Mouse (Mus musculus) hindbrain, embryonic 15.5 days (tissue): ENCODE measurements around the gene Vmn1r114. TPM values are rescaled to one million over a fixed set of nuclear protein-coding genes. Genes with fewer than 3 reads are reported as not detected.
"Not testable (repeated sequence)": the region's sequence is repeated elsewhere in the genome, so short reads cannot be mapped to it uniquely, and the experiment has no call there.

ENCODE experiments used
- ATAC-seq: fragments of 200-750 bp; cut with Nextera tagmentation; 2 replicates; pipeline ENCODE4 v1.8.0; 2017; ENCODE audit warnings: low read depth, moderate number of reproducible peaks, moderate TSS enrichment; ENCODE audit not compliant: low FRiP score
- H3K27ac ChIP-seq: fragments of 300-500 bp; sonication (generic); replicated peaks from 2 replicates; pipeline ENCODE4 v1.5.1; 2015; ENCODE audit warnings: mild to moderate bottlenecking, inconsistent platforms
- H3K27me3 ChIP-seq: fragments of 300-500 bp; sonication (generic); 2 replicates; pipeline ENCODE4 v1.6.1; 2015; ENCODE audit warnings: control low read depth, inconsistent platforms
- H3K36me3 ChIP-seq: fragments of 300-500 bp; sonication (generic); 2 replicates; pipeline ENCODE4 v1.6.1; 2015; ENCODE audit warnings: control low read depth, inconsistent platforms
- H3K4me1 ChIP-seq: fragments of 300-500 bp; sonication (generic); replicated peaks from 2 replicates; pipeline ENCODE4 v1.6.1; 2015; ENCODE audit warnings: control low read depth, inconsistent platforms
- H3K4me2 ChIP-seq: fragments of 300-500 bp; sonication (generic); 2 replicates; pipeline ENCODE4 v1.6.1; 2015; ENCODE audit warnings: moderate library complexity, mild to moderate bottlenecking, inconsistent platforms
- H3K4me3 ChIP-seq: fragments of 300-500 bp; sonication (generic); 2 replicates; pipeline ENCODE4 v1.5.1; 2015; ENCODE audit warnings: mild to moderate bottlenecking, inconsistent platforms
- H3K9ac ChIP-seq: fragments of 300-500 bp; sonication (generic); 2 replicates; pipeline ENCODE4 v1.6.1; 2015; ENCODE audit warnings: inconsistent platforms
- H3K9me3 ChIP-seq: fragments of 300-500 bp; sonication (generic); 2 replicates; pipeline ENCODE4 v1.6.1; 2016; ENCODE audit warnings: control low read depth, inconsistent platforms
- WGBS: fragments of 180-500 bp; shearing (Covaris S2); methylation state at CpG from one replicate; pipeline ENCODE4 v1.1.7; 2015; 5-methylcytosine and 5-hydroxymethylcytosine counted together
- polyA plus RNA-seq: library from polyadenylated mRNA; unstranded; fragments of >200 nt; fragmentation: Nextera tagmentation; extraction: Ambion mirVana; gene quantifications from 2 replicates; pipeline ENCODE4 v1.2.1, GENCODE M21; 2015

Gene Vmn1r114
- polyA plus RNA-seq: not detected in 2 replicates

DNA sequence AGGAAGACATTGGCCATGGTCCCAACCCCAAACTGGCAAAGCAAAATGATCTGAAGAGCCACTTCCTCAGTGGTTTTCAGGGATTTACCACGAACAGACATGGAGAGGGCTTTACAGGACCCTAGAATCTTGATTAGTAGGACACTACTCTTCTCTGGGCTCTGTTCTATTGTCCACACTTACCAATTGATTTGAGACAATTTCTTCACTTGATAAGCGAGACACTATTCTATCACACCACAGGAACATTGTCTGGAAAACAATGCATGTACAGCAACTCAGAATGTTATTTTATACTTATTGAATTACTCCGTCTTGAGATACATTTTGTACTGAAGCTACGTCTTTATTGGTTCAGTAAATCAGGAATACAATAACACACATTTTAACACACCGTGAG is at the start of gene Vmn1r114:
Gene Vmn1r114 (minus strand): TSS at position 101 of the 400 bp plus-strand sequence.
- not testable (repeated sequence) for H3K4me1 ChIP-seq, H3K27ac ChIP-seq, ATAC-seq, H3K27me3 ChIP-seq, H3K36me3 ChIP-seq, H3K9ac ChIP-seq, H3K9me3 ChIP-seq, H3K4me3 ChIP-seq, H3K4me2 ChIP-seq
- no CpG with 5 or more reads among the region's 5 CpGs for WGBS

DNA sequence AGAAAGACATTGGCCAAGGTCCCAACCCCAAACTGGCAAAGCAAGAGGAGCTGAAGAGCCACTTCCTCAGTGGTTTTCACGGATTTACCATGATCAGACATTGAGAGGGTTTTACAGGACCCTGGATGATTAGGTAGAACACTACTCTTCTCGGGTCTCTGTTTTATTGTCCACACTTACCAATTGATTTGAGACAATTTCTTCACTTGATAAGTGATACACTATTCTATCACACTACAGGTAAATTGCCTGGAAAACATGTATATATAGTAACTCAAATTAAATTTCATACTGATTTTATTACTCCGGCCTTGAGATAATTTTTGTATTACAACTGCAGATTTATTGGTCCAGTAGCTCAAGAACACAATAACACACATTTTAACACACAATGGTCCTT is 32.9 kb upstream of the Vmn1r114 start, which contains the start of gene Vmn1r115:
Gene Vmn1r115 (minus strand): TSS at position 101 of the 400 bp plus-strand sequence.
- not testable (repeated sequence) for H3K4me2 ChIP-seq, H3K4me1 ChIP-seq, H3K27me3 ChIP-seq, H3K9ac ChIP-seq, H3K27ac ChIP-seq, H3K36me3 ChIP-seq, ATAC-seq, H3K9me3 ChIP-seq, H3K4me3 ChIP-seq
- 85% methylated on average over 1 of the region's 3 CpGs for whole genome bisulfite sequencing

DNA sequence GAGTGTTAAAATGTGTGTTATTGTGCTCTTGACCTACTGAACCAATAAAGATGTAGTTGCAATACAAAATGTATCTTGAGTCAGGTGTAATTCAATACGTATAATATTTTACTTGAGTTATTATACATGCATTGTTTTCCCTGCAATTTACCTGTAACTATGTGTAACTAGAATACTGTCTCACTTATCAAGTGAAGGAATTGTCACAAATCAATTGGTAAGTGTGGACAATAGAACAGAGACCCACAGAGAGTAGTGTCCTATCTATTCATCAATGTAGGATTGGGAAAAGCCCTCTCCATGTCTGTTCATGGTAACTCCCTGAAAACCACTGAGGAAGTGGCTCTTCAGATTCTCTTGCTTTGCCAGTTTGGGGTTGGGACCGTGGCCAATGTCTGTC is 25.0 kb downstream of the Vmn1r114 start, which contains the start of gene Vmn1r113:
Gene Vmn1r113 (plus strand): TSS at position 301 of the 400 bp plus-strand sequence.
- not testable (repeated sequence) for ATAC-seq, H3K36me3 ChIP-seq, H3K4me3 ChIP-seq, H3K4me1 ChIP-seq, H3K9ac ChIP-seq, H3K27ac ChIP-seq, H3K27me3 ChIP-seq, H3K9me3 ChIP-seq, H3K4me2 ChIP-seq
- 59% methylated on average over 2 of the region's 2 CpGs for WGBS

DNA sequence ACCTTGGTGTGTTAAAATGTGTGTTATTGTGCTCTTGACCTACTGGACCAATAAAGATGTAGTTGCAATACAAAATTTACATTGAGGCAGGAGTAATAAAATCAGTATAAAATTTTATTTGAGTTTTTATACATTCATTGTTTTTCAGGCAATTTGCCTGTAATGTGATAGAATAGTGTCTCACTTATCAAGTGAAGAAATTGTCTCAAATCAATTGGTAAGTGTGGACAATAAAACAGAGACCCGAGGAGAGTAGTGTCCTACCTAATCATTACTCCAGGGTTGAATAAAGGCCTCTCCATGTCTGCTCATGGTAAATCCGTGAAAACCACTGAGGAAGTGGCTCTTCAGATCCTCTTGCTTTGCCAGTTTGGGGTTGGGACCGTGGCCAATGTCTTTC is 41.1 kb downstream of the Vmn1r114 start, which contains the start of gene Vmn1r112:
Gene Vmn1r112 (plus strand): TSS at position 301 of the 400 bp plus-strand sequence.
- not testable (repeated sequence) for H3K36me3 ChIP-seq, H3K4me2 ChIP-seq, H3K9ac ChIP-seq, H3K9me3 ChIP-seq, ATAC-seq, H3K27ac ChIP-seq, H3K4me1 ChIP-seq, H3K4me3 ChIP-seq, H3K27me3 ChIP-seq
- WGBS: no CpG with 5 or more reads among the region's 3 CpGs

Other genes with a start within 250 kb of the Vmn1r114 start
- gene Gm4141, start 235.9 kb downstream of the Vmn1r114 start, polyA plus RNA-seq: not detected in 2 replicates
- gene Gm4513, start 213.2 kb downstream of the Vmn1r114 start, polyA plus RNA-seq: not detected in 2 replicates
- not detected in 2 replicates for gene Vmn1r107, start 143.3 kb downstream of the Vmn1r114 start, polyA plus RNA-seq
- not detected in 2 replicates for gene Vmn1r111, start 109.0 kb downstream of the Vmn1r114 start, polyA plus RNA-seq
- gene Gm10668, start 81.6 kb downstream of the Vmn1r114 start, polyA plus RNA-seq: not detected in 2 replicates
- not detected in 2 replicates for gene Vmn1r112, start 41.0 kb downstream of the Vmn1r114 start, polyA plus RNA-seq
- not detected in 2 replicates for gene Vmn1r113, start 24.9 kb downstream of the Vmn1r114 start, polyA plus RNA-seq
- gene Vmn1r115, start 32.8 kb upstream of the Vmn1r114 start, polyA plus RNA-seq: not detected in 2 replicates
- gene Vmn1r116, start 60.1 kb upstream of the Vmn1r114 start, polyA plus RNA-seq: not detected in 2 replicates
- not detected in 2 replicates for gene Vmn1r117, start 71.9 kb upstream of the Vmn1r114 start, polyA plus RNA-seq
- not detected in 2 replicates for gene Vmn1r118, start 100.2 kb upstream of the Vmn1r114 start, polyA plus RNA-seq
- gene Vmn1r119, start 200.3 kb upstream of the Vmn1r114 start, polyA plus RNA-seq: not detected in 2 replicates
- gene Vmn1r120, start 241.6 kb upstream of the Vmn1r114 start, polyA plus RNA-seq: not detected in 2 replicates